Mouse (Mus musculus): Measurements from ENCODE around the gene Klhl3. TPM values are rescaled to one million over a fixed set of nuclear protein-coding genes. Genes with fewer than 3 reads are reported as not detected.

Klhl3 gene
- polyA plus RNA-seq, 1 experiment = 16.1 TPM

DNA sequence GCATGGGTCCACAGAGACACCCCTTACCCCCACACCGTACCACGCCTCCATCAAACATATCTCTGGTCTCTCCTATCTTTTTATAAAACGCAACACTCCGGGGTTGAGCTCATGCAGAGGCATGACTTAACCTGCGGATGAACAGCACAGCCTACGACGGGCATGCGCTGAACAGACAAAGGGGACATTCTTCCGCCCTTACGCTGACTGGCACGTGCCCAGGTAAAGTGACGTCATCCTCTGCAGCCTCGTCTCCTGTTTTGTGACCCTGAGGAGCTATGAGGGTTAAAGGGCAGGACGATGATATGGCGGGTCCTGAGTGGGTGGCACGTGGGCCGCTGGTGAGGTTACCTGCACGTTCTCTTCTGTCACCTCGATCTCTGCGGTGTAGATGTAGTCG lies 42.2 kb downstream of the Klhl3 start:
- no peaks in the 10 kb centered on the region for H3K27me3 ChIP-seq (ENCODE audit: control insufficient read depth, insufficient read depth, low read length)
- no peak for TF ChIP-seq POLR2A (IDR thresholded peaks at IDR 0.05; ENCODE audit: borderline replicate concordance, insufficient read depth, low read length)
- TF ChIP-seq CTCF (IDR thresholded peaks at IDR 0.05; ENCODE audit: borderline replicate concordance, insufficient read depth, low read depth, low read length) = no peak
- 87% methylated on average over 21 of the region's 21 CpGs for WGBS
- no peak overlapping the region for H3K27ac ChIP-seq (ENCODE audit: insufficient read depth, low read length)
- no peak for DNase-seq
- H3K4me1 ChIP-seq (ENCODE audit: control insufficient read depth, insufficient read depth, low read length) = peaks cover 26% of the 10 kb centered on the region
- no peak overlapping the region for H3K4me3 ChIP-seq (replicated peaks; ENCODE audit: insufficient read depth, low read depth, low read length)

GRCm38 (mm10) chr13:58070504-58070903 lies 42.9 kb downstream of the Klhl3 start:
- DNase-seq = no peak
- Histone ChIP-seq H3K27ac (ENCODE audit: insufficient read depth, low read length) (no peak overlapping the region), H3K4me3 (replicated peaks; ENCODE audit: insufficient read depth, low read depth, low read length) (no peak overlapping the region), H3K4me1 (ENCODE audit: control insufficient read depth, insufficient read depth, low read length) (peaks cover 31% of the 10 kb centered on the region), H3K27me3 (ENCODE audit: control insufficient read depth, insufficient read depth, low read length) (no peaks in the 10 kb centered on the region)
- TF ChIP-seq POLR2A (IDR thresholded peaks at IDR 0.05; ENCODE audit: borderline replicate concordance, insufficient read depth, low read length) = no peak
- no peak for TF ChIP-seq CTCF (IDR thresholded peaks at IDR 0.05; ENCODE audit: borderline replicate concordance, insufficient read depth, low read depth, low read length)
- WGBS = 85% methylated on average over 12 of the region's 12 CpGs

DNA sequence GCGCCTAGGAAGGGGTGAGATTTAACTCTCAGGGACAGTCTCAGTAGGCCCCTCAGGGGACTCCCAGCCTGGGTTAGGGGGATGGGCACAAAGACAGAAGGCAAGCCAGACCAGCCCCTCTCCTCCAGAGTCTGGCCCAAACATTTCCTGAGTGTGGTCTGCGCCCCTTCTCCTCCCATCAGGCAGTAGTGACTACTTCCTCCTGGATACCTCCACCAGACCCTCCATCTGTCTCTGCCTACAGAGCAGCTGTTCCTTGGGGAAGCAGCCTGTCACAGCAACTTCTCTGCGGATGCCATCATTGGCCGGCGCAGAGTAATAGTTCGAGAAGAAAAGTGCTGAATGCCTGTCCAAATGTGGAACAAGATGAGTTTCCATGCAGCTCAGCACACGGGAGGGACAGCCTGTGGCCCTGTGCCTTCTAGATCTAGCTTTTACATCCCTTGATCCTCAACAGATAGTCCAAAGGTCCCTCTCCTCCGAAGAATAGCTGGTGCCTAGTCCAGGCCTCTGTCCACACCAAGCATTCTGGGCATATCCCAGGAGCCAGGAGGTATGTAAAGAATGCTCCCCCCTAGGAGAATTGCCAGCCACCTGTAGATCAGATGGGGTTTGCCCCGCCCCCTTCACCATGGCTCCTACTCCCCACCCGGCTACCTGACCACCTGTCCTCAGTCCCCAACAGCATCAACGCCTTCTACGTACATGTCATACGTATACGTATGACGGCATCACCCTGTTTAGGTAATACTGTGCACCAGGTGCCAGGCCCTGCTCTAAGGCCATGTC lies 44.8 kb downstream of the Klhl3 start:
- DNase-seq = no peak
- Histone ChIP-seq H3K4me1 (ENCODE audit: control insufficient read depth, insufficient read depth, low read length) (peaks cover 20% of the 10 kb centered on the region), H3K27ac (ENCODE audit: insufficient read depth, low read length) (no peak overlapping the region), H3K27me3 (ENCODE audit: control insufficient read depth, insufficient read depth, low read length) (no peaks in the 10 kb centered on the region), H3K4me3 (replicated peaks; ENCODE audit: insufficient read depth, low read depth, low read length) (no peak overlapping the region)
- 68% methylated on average over 15 of the region's 15 CpGs for WGBS
- TF ChIP-seq CTCF (IDR thresholded peaks at IDR 0.05; ENCODE audit: borderline replicate concordance, insufficient read depth, low read depth, low read length) (no peak), POLR2A (IDR thresholded peaks at IDR 0.05; ENCODE audit: borderline replicate concordance, insufficient read depth, low read length) (no peak)

- Histone ChIP-seq H3K4me1 (ENCODE audit: control insufficient read depth, insufficient read depth, low read length) (peaks cover 12% of the 10 kb centered on the region), H3K27me3 (ENCODE audit: control insufficient read depth, insufficient read depth, low read length) (no peaks in the 10 kb centered on the region), H3K4me3 (replicated peaks; ENCODE audit: insufficient read depth, low read depth, low read length) (no peak overlapping the region), H3K27ac (ENCODE audit: insufficient read depth, low read length) (no peak overlapping the region)
- TF ChIP-seq CTCF (IDR thresholded peaks at IDR 0.05; ENCODE audit: borderline replicate concordance, insufficient read depth, low read depth, low read length) (no peak), POLR2A (IDR thresholded peaks at IDR 0.05; ENCODE audit: borderline replicate concordance, insufficient read depth, low read length) (no peak)
- WGBS = 60% methylated on average over 17 of the region's 17 CpGs
- DNase-seq = no peak
Measured at GRCm38 (mm10) chr13:58067540-58068103, 45.8 kb downstream of the Klhl3 start.

DNA sequence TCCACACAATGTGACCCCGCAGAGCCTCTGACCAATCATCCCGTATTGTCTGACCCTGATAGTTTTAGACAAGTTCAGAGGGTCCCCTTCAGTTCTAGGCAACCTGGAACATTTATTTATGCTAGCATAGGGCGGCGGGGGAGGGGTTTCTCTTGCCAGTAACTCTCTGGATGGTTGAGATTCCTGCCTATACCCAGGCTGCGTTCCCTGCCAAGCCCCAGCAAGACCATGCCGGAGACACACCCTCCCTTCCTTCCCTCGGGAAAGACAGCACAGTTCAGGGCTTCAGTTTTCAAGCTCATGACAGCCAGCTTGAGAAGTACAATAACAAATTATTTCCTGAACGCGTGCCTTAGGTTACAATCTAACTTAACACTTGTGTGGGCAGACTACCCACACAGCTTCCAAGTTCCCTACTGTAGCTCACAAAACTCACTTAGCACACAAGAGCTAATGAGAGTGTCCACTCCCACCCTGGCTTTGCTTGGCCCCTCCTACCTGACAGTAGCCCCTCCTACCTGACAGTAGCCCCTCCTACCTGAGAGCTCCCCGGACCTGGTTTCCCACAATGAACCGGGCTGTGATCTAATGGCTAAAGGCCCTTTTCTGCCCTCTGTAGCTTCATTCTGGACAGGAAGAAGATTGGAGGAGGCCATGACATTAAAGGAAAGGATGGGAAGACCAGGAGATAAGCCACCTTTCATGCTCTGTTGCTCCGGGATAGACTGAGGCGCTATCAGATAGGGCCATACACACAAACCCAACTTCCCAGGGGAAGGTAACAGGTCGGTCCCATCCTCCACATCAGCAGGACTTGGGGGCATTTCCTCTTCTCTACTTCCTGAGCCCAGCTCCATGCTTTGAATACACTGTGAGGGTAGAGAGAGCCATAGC lies 46.6 kb downstream of the Klhl3 start:
- DNase-seq = no peak
- no peaks in the 10 kb centered on the region for H3K27me3 ChIP-seq (ENCODE audit: control insufficient read depth, insufficient read depth, low read length)
- TF ChIP-seq POLR2A (IDR thresholded peaks at IDR 0.05; ENCODE audit: borderline replicate concordance, insufficient read depth, low read length) = no peak
- no peak for TF ChIP-seq CTCF (IDR thresholded peaks at IDR 0.05; ENCODE audit: borderline replicate concordance, insufficient read depth, low read depth, low read length)
- H3K4me1 ChIP-seq (ENCODE audit: control insufficient read depth, insufficient read depth, low read length) = peaks cover 12% of the 10 kb centered on the region
- H3K27ac ChIP-seq (ENCODE audit: insufficient read depth, low read length) = no peak overlapping the region; the same call in 1 of the 2 replicates
- no peak overlapping the region for H3K4me3 ChIP-seq (replicated peaks; ENCODE audit: insufficient read depth, low read depth, low read length)
- WGBS = 70% methylated on average over 14 of the region's 14 CpGs

- Histone ChIP-seq H3K4me3 (replicated peaks; ENCODE audit: insufficient read depth, low read depth, low read length) (no peak overlapping the region), H3K4me1 (ENCODE audit: control insufficient read depth, insufficient read depth, low read length) (peaks cover 12% of the 10 kb centered on the region), H3K27me3 (ENCODE audit: control insufficient read depth, insufficient read depth, low read length) (no peaks in the 10 kb centered on the region), H3K27ac (ENCODE audit: insufficient read depth, low read length) (no peak overlapping the region)
- DNase-seq = no peak
- TF ChIP-seq CTCF (IDR thresholded peaks at IDR 0.05; ENCODE audit: borderline replicate concordance, insufficient read depth, low read depth, low read length) (no peak), POLR2A (IDR thresholded peaks at IDR 0.05; ENCODE audit: borderline replicate concordance, insufficient read depth, low read length) (no peak)
- 85% methylated on average over 13 of the region's 13 CpGs for WGBS
Measured at GRCm38 (mm10) chr13:58066081-58066495, 47.3 kb downstream of the Klhl3 start.

- no peak for DNase-seq
- TF ChIP-seq CTCF (IDR thresholded peaks at IDR 0.05; ENCODE audit: borderline replicate concordance, insufficient read depth, low read depth, low read length) (no peak), POLR2A (IDR thresholded peaks at IDR 0.05; ENCODE audit: borderline replicate concordance, insufficient read depth, low read length) (no peak)
- no peak overlapping the region for H3K4me3 ChIP-seq (replicated peaks; ENCODE audit: insufficient read depth, low read depth, low read length)
- H3K4me1 ChIP-seq (ENCODE audit: control insufficient read depth, insufficient read depth, low read length) = peaks cover 12% of the 10 kb centered on the region
- no peaks in the 10 kb centered on the region for H3K27me3 ChIP-seq (ENCODE audit: control insufficient read depth, insufficient read depth, low read length)
- WGBS = 23% methylated on average over 5 of the region's 5 CpGs
- H3K27ac ChIP-seq (ENCODE audit: insufficient read depth, low read length) = no peak overlapping the region; the same call in 1 of the 2 replicates
Measured at GRCm38 (mm10) chr13:58065316-58065715, 48.1 kb downstream of the Klhl3 start.

Measured in cerebellum, adult 2 months (tissue).